Mouse (Mus musculus): ENCODE data around the gene Slc35b1.

The Slc35b1 gene

GRCm38 (mm10) chr11:95417341-95417740 is 32.8 kb downstream of the Slc35b1 start:
- in situ Hi-C loops (cut with MboI, MseI): no loop called here

- in situ Hi-C loops (cut with MboI, MseI): no loop called here
Observed at GRCm38 (mm10) chr11:95420880-95421435, 36.5 kb downstream of the Slc35b1 start.

GRCm38 (mm10) chr11:95423505-95423904 is 39.0 kb downstream of the Slc35b1 start:
- in situ Hi-C loops (cut with MboI, MseI): no loop called here

- in situ Hi-C loops (cut with MboI, MseI): no loop called here
Observed at GRCm38 (mm10) chr11:95431344-95431743, 46.9 kb downstream of the Slc35b1 start.

- in situ Hi-C loops (cut with MboI, MseI): no loop called here
Observed at GRCm38 (mm10) chr11:95432194-95432593, 47.7 kb downstream of the Slc35b1 start.

Data from T-helper 1 cell (primary cell).